Mouse (Mus musculus) cortical plate, adult 2 months (tissue): ENCODE measurements at regions not wholly inside any gene's neighbourhood (a gene's known extent, or its start where the extent isn't known, plus 50 kb on each side); places are given as distances from the start of the nearest gene placed in this dataset.

ENCODE experiments used
- H3K27ac ChIP-seq: fragments of 200-500 bp; 2 replicates; pipeline ENCODE4 v1.5.1; 2012; ENCODE audit warnings: low read length, control low read depth, inconsistent platforms; ENCODE audit not compliant: insufficient read depth
- H3K4me1 ChIP-seq: fragments of 200-500 bp; 2 replicates; pipeline ENCODE4 v1.6.1; 2011; ENCODE audit warnings: low read length; ENCODE audit not compliant: control insufficient read depth, insufficient read depth
- H3K4me3 ChIP-seq: fragments of 200-500 bp; 2 replicates; pipeline ENCODE4 v1.5.1; 2011; ENCODE audit warnings: mild to moderate bottlenecking, low read length, control low read depth; ENCODE audit not compliant: insufficient read depth
- CTCF ChIP-seq: fragments of 200-500 bp; IDR thresholded peaks from 2 replicates; pipeline ENCODE4 v1.5.1; 2011; ENCODE audit warnings: mild to moderate bottlenecking, control low read depth, low read length; ENCODE audit not compliant: insufficient read depth; ENCODE audit errors: extremely low read depth
- POLR2A ChIP-seq: fragments of 200-500 bp; IDR thresholded peaks from 2 replicates; pipeline ENCODE4 v1.6.1; 2011; ENCODE audit warnings: mild to moderate bottlenecking, low read length, control low read depth; ENCODE audit not compliant: insufficient read depth; ENCODE audit errors: extremely low read depth

- Histone ChIP-seq H3K4me1 (0 out of 2 replicates have a peak, but pooled peaks cover 1% of the 10 kb centered on the region), H3K4me3 (no peak overlapping the region)
- TF ChIP-seq CTCF (no peak), POLR2A (no peak)
Measured at GRCm38 (mm10) chr2:128374926-128375325, 216.1 kb upstream of the Spdye4c start.

GRCm38 (mm10) chr2:128375827-128376226, 215.2 kb upstream of the Spdye4c start:
- TF ChIP-seq CTCF, result no peak
- TF ChIP-seq POLR2A, result no peak
- 0 out of 2 replicates have a peak, but pooled peaks cover 1% of the 10 kb centered on the region for H3K4me1 ChIP-seq
- H3K4me3 ChIP-seq, result no peak overlapping the region
- H3K27ac ChIP-seq, result no peak overlapping the region

More at GRCm38 (mm10) chr2:128374926-128375325, 216.1 kb upstream of the Spdye4c start:
- no peak overlapping the region for H3K27ac ChIP-seq

GRCm38 (mm10) chr2:128377176-128377575, 213.8 kb upstream of the Spdye4c start:
- TF ChIP-seq CTCF (no peak), POLR2A (no peak)

GRCm38 (mm10) chr2:128377680-128378079, 213.3 kb upstream of the Spdye4c start:
- Histone ChIP-seq H3K4me3 (no peak overlapping the region), H3K27ac (no peak overlapping the region), H3K4me1 (0 out of 2 replicates have a peak, but pooled peaks cover 1% of the 10 kb centered on the region)
- TF ChIP-seq CTCF (no peak), POLR2A (no peak)

More at GRCm38 (mm10) chr2:128377176-128377575, 213.8 kb upstream of the Spdye4c start:
- Histone ChIP-seq H3K4me3 (no peak overlapping the region), H3K4me1 (0 out of 2 replicates have a peak, but pooled peaks cover 1% of the 10 kb centered on the region), H3K27ac (no peak overlapping the region)

- Histone ChIP-seq H3K4me1 (0 out of 2 replicates have a peak, but pooled peaks cover 1% of the 10 kb centered on the region), H3K27ac (no peak overlapping the region), H3K4me3 (no peak overlapping the region)
- TF ChIP-seq POLR2A (no peak), CTCF (no peak)
Measured at GRCm38 (mm10) chr2:128378456-128378855, 212.6 kb upstream of the Spdye4c start.

- H3K27ac ChIP-seq, result no peak overlapping the region
- 0 out of 2 replicates have a peak, but pooled peaks cover 1% of the 10 kb centered on the region for H3K4me1 ChIP-seq
- no peak overlapping the region for H3K4me3 ChIP-seq
- TF ChIP-seq CTCF (no peak), POLR2A (no peak)
Measured at GRCm38 (mm10) chr2:128379151-128379550, 211.9 kb upstream of the Spdye4c start.

- no peak overlapping the region for H3K27ac ChIP-seq
- no peak overlapping the region for H3K4me3 ChIP-seq
- 0 out of 2 replicates have a peak, but pooled peaks cover 1% of the 10 kb centered on the region for H3K4me1 ChIP-seq
- TF ChIP-seq POLR2A (no peak), CTCF (no peak)
Measured at GRCm38 (mm10) chr2:128379554-128379953, 211.5 kb upstream of the Spdye4c start.

- Histone ChIP-seq H3K27ac (no peak overlapping the region), H3K4me3 (no peak overlapping the region), H3K4me1 (0 out of 2 replicates have a peak, but pooled peaks cover 1% of the 10 kb centered on the region)
- TF ChIP-seq CTCF (no peak), POLR2A (no peak)
Measured at GRCm38 (mm10) chr2:128380581-128380980, 210.4 kb upstream of the Spdye4c start.

- H3K4me1 ChIP-seq, result 0 out of 2 replicates have a peak, but pooled peaks cover 1% of the 10 kb centered on the region
- no peak overlapping the region for H3K27ac ChIP-seq
- TF ChIP-seq CTCF (no peak), POLR2A (no peak)
- no peak overlapping the region for H3K4me3 ChIP-seq
Measured at GRCm38 (mm10) chr2:128381684-128382205, 209.3 kb upstream of the Spdye4c start.

GRCm38 (mm10) chr2:128382473-128382872, 208.5 kb upstream of the Spdye4c start:
- H3K4me1 ChIP-seq, result 0 out of 2 replicates have a peak, but pooled peaks cover 1% of the 10 kb centered on the region
- no peak for TF ChIP-seq CTCF
- no peak for TF ChIP-seq POLR2A
- H3K4me3 ChIP-seq, result no peak overlapping the region
- no peak overlapping the region for H3K27ac ChIP-seq
